18 mouse cellular contexts compared by ENCODE assay signal in genomic region chr12:40798344-40799017, GRCm38 (mm10).
DNase-seq lines count a peak whose midpoint lies in the region; ATAC-seq and TF ChIP-seq lines count a peak whose summit lies in the region.
"Had no signal": no experiment of that assay in that cellular context is flagged by ENCODE, and none has a peak within 500 bp of the region (broad histone marks: within the 10 kb centered on the region; RNA-seq: fewer than 3 reads in every experiment).

No protein-coding gene starts in this region.

- H3K4me3 ChIP-seq in forebrain, embryonic 16.5 days (replicated peaks; ENCODE audit: low read length), result no peak overlapping the region
- H3K4me3 ChIP-seq in forebrain, embryonic 12.5 days (replicated peaks), result no peak overlapping the region
- no peak overlapping the region for H3K4me3 ChIP-seq in embryonic facial prominence, embryonic 13.5 days
- no peak overlapping the region for H3K4me3 ChIP-seq in hindbrain, postnatal 0 days (ENCODE audit: low read length)
- H3K4me3 ChIP-seq in intestine, embryonic 16.5 days (ENCODE audit: low read length), result no peak overlapping the region
- H3K4me3 ChIP-seq: heart, embryonic 12.5 days; liver, embryonic 13.5 days; neural tube, embryonic 13.5 days had no signal

- no peaks in the 10 kb centered on the region for H3K36me3 ChIP-seq in forebrain, embryonic 16.5 days (ENCODE audit: control insufficient read depth, insufficient read depth)
- H3K36me3 ChIP-seq in forebrain, embryonic 12.5 days (replicated peaks), result no peaks in the 10 kb centered on the region
- no peaks in the 10 kb centered on the region for H3K36me3 ChIP-seq in embryonic facial prominence, embryonic 13.5 days
- no peaks in the 10 kb centered on the region; the same call in 1 of the 2 replicates for H3K36me3 ChIP-seq in hindbrain, postnatal 0 days (ENCODE audit: insufficient read depth, low read length)
- no peaks in the 10 kb centered on the region for H3K36me3 ChIP-seq in intestine, embryonic 16.5 days (ENCODE audit: control insufficient read depth, insufficient read depth, low read length)
- H3K36me3 ChIP-seq: heart, embryonic 12.5 days; liver, embryonic 13.5 days; neural tube, embryonic 13.5 days had no signal

- WGBS in forebrain, embryonic 16.5 days, result 45% methylated on average over 5 of the region's 5 CpGs
- WGBS in forebrain, embryonic 12.5 days, result 59% methylated on average over 5 of the region's 5 CpGs
- WGBS in embryonic facial prominence, embryonic 13.5 days, result 55% methylated on average over 5 of the region's 5 CpGs
- WGBS in hindbrain, postnatal 0 days, result 62% methylated on average over 5 of the region's 5 CpGs
- WGBS in intestine, embryonic 16.5 days, result 73% methylated on average over 5 of the region's 5 CpGs

- H3K9me3 ChIP-seq in forebrain, embryonic 16.5 days (ENCODE audit: control insufficient read depth, low read length), result no peaks in the 10 kb centered on the region
- no peaks in the 10 kb centered on the region for H3K9me3 ChIP-seq in forebrain, embryonic 12.5 days
- H3K9me3 ChIP-seq in embryonic facial prominence, embryonic 13.5 days, result no peaks in the 10 kb centered on the region
- H3K9me3 ChIP-seq in hindbrain, postnatal 0 days (ENCODE audit: low read length), result no peaks in the 10 kb centered on the region
- no peaks in the 10 kb centered on the region for H3K9me3 ChIP-seq in intestine, embryonic 16.5 days (ENCODE audit: control insufficient read depth, low read length)
- H3K9me3 ChIP-seq: heart, embryonic 12.5 days; liver, embryonic 13.5 days; neural tube, embryonic 13.5 days had no signal

- H3K9ac ChIP-seq in forebrain, embryonic 16.5 days (replicated peaks; ENCODE audit: low read depth, low read length), result no peak overlapping the region
- no peak overlapping the region for H3K9ac ChIP-seq in forebrain, embryonic 12.5 days
- H3K9ac ChIP-seq in embryonic facial prominence, embryonic 13.5 days, result no peak overlapping the region
- no peak overlapping the region for H3K9ac ChIP-seq in hindbrain, postnatal 0 days (replicated peaks; ENCODE audit: low read length)
- H3K9ac ChIP-seq in intestine, embryonic 16.5 days (ENCODE audit: low read depth, low read length), result no peak overlapping the region
- H3K9ac ChIP-seq: heart, embryonic 12.5 days; liver, embryonic 13.5 days; lung, embryonic 14.5 days; neural tube, embryonic 13.5 days had no signal

- H3K27me3 ChIP-seq in forebrain, embryonic 16.5 days (replicated peaks; ENCODE audit: control insufficient read depth, insufficient read depth, low read length), result no peaks in the 10 kb centered on the region
- 0 out of 2 replicates have a peak, but pooled peaks cover 10% of the 10 kb centered on the region for H3K27me3 ChIP-seq in forebrain, embryonic 12.5 days
- no peaks in the 10 kb centered on the region for H3K27me3 ChIP-seq in embryonic facial prominence, embryonic 13.5 days
- no peaks in the 10 kb centered on the region for H3K27me3 ChIP-seq in hindbrain, postnatal 0 days (ENCODE audit: insufficient read depth, low read length)
- H3K27me3 ChIP-seq in intestine, embryonic 16.5 days (replicated peaks; ENCODE audit: control insufficient read depth, insufficient read depth, low read length), result no peaks in the 10 kb centered on the region
- H3K27me3 ChIP-seq: liver, embryonic 13.5 days; neural tube, embryonic 13.5 days had no signal

- no peak overlapping the region for H3K27ac ChIP-seq in forebrain, embryonic 16.5 days (ENCODE audit: low read length)
- no peak overlapping the region for H3K27ac ChIP-seq in forebrain, embryonic 12.5 days
- peak overlapping the region; percentile 71; the same call in 1 of the 2 replicates for H3K27ac ChIP-seq in embryonic facial prominence, embryonic 13.5 days
- H3K27ac ChIP-seq in hindbrain, postnatal 0 days, result no peak overlapping the region
- no peak overlapping the region for H3K27ac ChIP-seq in intestine, embryonic 16.5 days (ENCODE audit: low read length)
- H3K27ac ChIP-seq: liver, embryonic 13.5 days; macrophage had no signal

- H3K4me1 ChIP-seq in forebrain, embryonic 16.5 days (replicated peaks; ENCODE audit: control insufficient read depth, insufficient read depth, low read length), result peaks cover 25% of the 10 kb centered on the region
- H3K4me1 ChIP-seq in forebrain, embryonic 12.5 days, result peaks cover 13% of the 10 kb centered on the region; the same call in 1 of the 2 replicates
- peaks cover 16% of the 10 kb centered on the region for H3K4me1 ChIP-seq in embryonic facial prominence, embryonic 13.5 days
- H3K4me1 ChIP-seq in hindbrain, postnatal 0 days (ENCODE audit: insufficient read depth, low read length), result 0 out of 2 replicates have a peak, but pooled peaks cover 3% of the 10 kb centered on the region
- H3K4me1 ChIP-seq in intestine, embryonic 16.5 days (ENCODE audit: control insufficient read depth, insufficient read depth, low read length), result peaks cover 17% of the 10 kb centered on the region; the same call in 1 of the 2 replicates

- H3K4me2 ChIP-seq in forebrain, embryonic 16.5 days (ENCODE audit: low read length), result peak overlapping the region; percentile 4; the same call in 1 of the 2 replicates
- H3K4me2 ChIP-seq in forebrain, embryonic 12.5 days, result no peak overlapping the region
- no peak overlapping the region for H3K4me2 ChIP-seq in embryonic facial prominence, embryonic 13.5 days
- H3K4me2 ChIP-seq in hindbrain, postnatal 0 days (ENCODE audit: low read depth, low read length), result no peak overlapping the region
- H3K4me2 ChIP-seq in intestine, embryonic 16.5 days (ENCODE audit: low read depth, low read length), result no peak overlapping the region
- H3K4me2 ChIP-seq: heart, embryonic 12.5 days; liver, embryonic 13.5 days; lung, embryonic 14.5 days; midbrain, embryonic 11.5 days; neural tube, embryonic 13.5 days had no signal

- no peak for TF ChIP-seq CTCF in hindbrain, postnatal 0 days (IDR thresholded peaks at IDR 0.05; ENCODE audit: low read depth)

- 0 out of 2 replicates have a peak, but pooled peaks have one; percentile 14 for ATAC-seq in forebrain, embryonic 16.5 days
- ATAC-seq in forebrain, embryonic 12.5 days (ENCODE audit: low FRiP score), result no peak
- no peak for ATAC-seq in embryonic facial prominence, embryonic 13.5 days (ENCODE audit: insufficient number of reproducible peaks, insufficient read depth, low FRiP score, low TSS enrichment, low read depth)
- 0 out of 2 replicates have a peak, but pooled peaks have one; percentile 5 for ATAC-seq in hindbrain, postnatal 0 days
- ATAC-seq in intestine, embryonic 16.5 days, result no peak

- DNase-seq in kidney, postnatal 10 days, result peak; percentile 27
- DNase-seq in kidney, adult 9 months, result no peak
- DNase-seq in hindbrain, postnatal 0 days (ENCODE audit: low spot score), result no peak
- no peak for DNase-seq in thymus, adult 18-20 months
- DNase-seq: B cell, adult 2 months; cerebellum, adult 2 months; heart, postnatal 14 days; liver, embryonic 13.5 days; lung, embryonic 14.5 days; thymus, postnatal 36 days had no signal

Comparison
In these comparisons a context has a peak if more than half of its experiments do, and no peak if none do; other contexts are left out.
1. ATAC-seq: peak in forebrain, embryonic 16.5 days (single experiment) and hindbrain, postnatal 0 days (single experiment); none in forebrain, embryonic 12.5 days (single experiment), embryonic facial prominence, embryonic 13.5 days (single experiment) and intestine, embryonic 16.5 days (single experiment).